Mouse (Mus musculus) neural tube, embryonic 15.5 days (tissue): ENCODE results near the gene Ssr1. TPM values are rescaled to one million over a fixed set of nuclear protein-coding genes. Genes with fewer than 3 reads are reported as not detected.
A peak's percentile ranks its signal among the peaks of the same experiment; 100 is the strongest.

Experiments
- ATAC-seq: fragments of 200-750 bp; cut with Nextera tagmentation; 2 replicates; pipeline ENCODE4 v1.8.0; 2017; ENCODE audit warnings: mild to moderate bottlenecking, moderate TSS enrichment, moderate library complexity; ENCODE audit not compliant: low FRiP score
- H3K27ac ChIP-seq: fragments of 300-500 bp; sonication (generic); replicated peaks from 2 replicates; pipeline ENCODE4 v1.5.1; 2015; ENCODE audit warnings: mild to moderate bottlenecking, inconsistent platforms
- H3K27me3 ChIP-seq: fragments of 300-500 bp; sonication (generic); replicated peaks from 2 replicates; pipeline ENCODE4 v1.6.1; 2015; ENCODE audit warnings: inconsistent platforms
- H3K36me3 ChIP-seq: fragments of 300-500 bp; sonication (generic); 2 replicates; pipeline ENCODE4 v1.6.1; 2015; ENCODE audit warnings: inconsistent platforms
- H3K4me1 ChIP-seq: fragments of 300-500 bp; sonication (generic); 2 replicates; pipeline ENCODE4 v1.6.1; 2015; ENCODE audit warnings: inconsistent platforms
- H3K4me2 ChIP-seq: fragments of 300-500 bp; sonication (generic); 2 replicates; pipeline ENCODE4 v1.6.1; 2015; ENCODE audit warnings: inconsistent platforms, mild to moderate bottlenecking, moderate library complexity
- H3K4me3 ChIP-seq: fragments of 300-500 bp; sonication (generic); replicated peaks from 2 replicates; pipeline ENCODE4 v1.5.1; 2015; ENCODE audit warnings: mild to moderate bottlenecking, inconsistent platforms
- H3K9ac ChIP-seq: fragments of 300-500 bp; sonication (generic); replicated peaks from 2 replicates; pipeline ENCODE4 v1.6.1; 2015; ENCODE audit warnings: mild to moderate bottlenecking, inconsistent platforms
- H3K9me3 ChIP-seq: fragments of 300-500 bp; sonication (generic); replicated peaks from 2 replicates; pipeline ENCODE4 v1.6.1; 2016; ENCODE audit warnings: inconsistent platforms
- WGBS: fragments of 180-500 bp; shearing (Covaris S2); methylation state at CpG from one replicate; pipeline ENCODE4 v1.1.7; 2015; ENCODE audit warnings: mixed read lengths; 5-methylcytosine and 5-hydroxymethylcytosine counted together
- polyA plus RNA-seq: library from polyadenylated mRNA; unstranded; fragments of >200 nt; fragmentation: Nextera tagmentation; extraction: Ambion mirVana; gene quantifications from 2 replicates; pipeline ENCODE4 v1.2.1, GENCODE M21; 2015

Gene Ssr1
- polyA plus RNA-seq, 1 experiment from 2014 or later, result 64.5 TPM

GRCm38 (mm10) chr13:37963354-37964007 is 30.5 kb downstream of the Ssr1 start:
- no peak overlapping the region for H3K27ac ChIP-seq
- H3K9ac ChIP-seq, result no peak overlapping the region
- no peak for ATAC-seq
- WGBS, result under 1% methylated on average over 12 of the region's 12 CpGs
- H3K9me3 ChIP-seq, result no peaks in the 10 kb centered on the region
- H3K4me2 ChIP-seq, result peak overlapping the region; percentile 54
- H3K27me3 ChIP-seq, result 0 out of 2 replicates have a peak, but pooled peaks cover 4% of the 10 kb centered on the region
- peaks cover 19% of the 10 kb centered on the region for H3K4me1 ChIP-seq
- peak overlapping the region; percentile 28; the same call in 1 of the 2 replicates for H3K4me3 ChIP-seq
- no peaks in the 10 kb centered on the region for H3K36me3 ChIP-seq

- 92% methylated on average over 9 of the region's 9 CpGs for WGBS
- Histone ChIP-seq H3K4me3 (no peak overlapping the region), H3K9ac (no peak overlapping the region), H3K36me3 (no peaks in the 10 kb centered on the region), H3K4me2 (no peak overlapping the region), H3K4me1 (peaks cover 19% of the 10 kb centered on the region), H3K9me3 (no peaks in the 10 kb centered on the region), H3K27ac (no peak overlapping the region), H3K27me3 (0 out of 2 replicates have a peak, but pooled peaks cover 4% of the 10 kb centered on the region)
- no peak for ATAC-seq
These were observed 31.5 kb downstream of the Ssr1 start for GRCm38 (mm10) chr13:37962541-37962940.

- Histone ChIP-seq H3K9me3 (no peaks in the 10 kb centered on the region), H3K4me2 (no peak overlapping the region), H3K27ac (no peak overlapping the region), H3K9ac (no peak overlapping the region), H3K4me1 (peaks cover 11% of the 10 kb centered on the region; the same call in 1 of the 2 replicates), H3K36me3 (no peaks in the 10 kb centered on the region), H3K4me3 (no peak overlapping the region), H3K27me3 (0 out of 2 replicates have a peak, but pooled peaks cover 4% of the 10 kb centered on the region)
- 91% methylated on average over 7 of the region's 7 CpGs for WGBS
- ATAC-seq, result no peak
These were observed 34.1 kb downstream of the Ssr1 start for GRCm38 (mm10) chr13:37959936-37960335.

GRCm38 (mm10) chr13:37959239-37959907 is 34.6 kb downstream of the Ssr1 start:
- ATAC-seq, result no peak
- Histone ChIP-seq H3K27ac (no peak overlapping the region), H3K27me3 (0 out of 2 replicates have a peak, but pooled peaks cover 4% of the 10 kb centered on the region), H3K4me3 (no peak overlapping the region), H3K4me1 (peaks cover 11% of the 10 kb centered on the region; the same call in 1 of the 2 replicates), H3K4me2 (no peak overlapping the region), H3K9me3 (no peaks in the 10 kb centered on the region), H3K36me3 (no peaks in the 10 kb centered on the region), H3K9ac (no peak overlapping the region)
- WGBS, result 85% methylated on average over 15 of the region's 15 CpGs

- no peaks in the 10 kb centered on the region for H3K36me3 ChIP-seq
- 90% methylated on average over 18 of the region's 18 CpGs for WGBS
- H3K4me2 ChIP-seq, result no peak overlapping the region
- no peaks in the 10 kb centered on the region for H3K27me3 ChIP-seq
- no peaks in the 10 kb centered on the region for H3K9me3 ChIP-seq
- ATAC-seq, result no peak
- peaks cover 4% of the 10 kb centered on the region; the same call in 1 of the 2 replicates for H3K4me1 ChIP-seq
- no peak overlapping the region for H3K9ac ChIP-seq
- H3K27ac ChIP-seq, result no peak overlapping the region
- H3K4me3 ChIP-seq, result no peak overlapping the region
These were observed 35.3 kb downstream of the Ssr1 start for GRCm38 (mm10) chr13:37958498-37959238.

- no peak overlapping the region for H3K4me2 ChIP-seq
- no peaks in the 10 kb centered on the region for H3K4me1 ChIP-seq
- H3K9me3 ChIP-seq, result no peaks in the 10 kb centered on the region
- WGBS, result 87% methylated on average over 1 of the region's 1 CpGs
- H3K27me3 ChIP-seq, result no peaks in the 10 kb centered on the region
- H3K4me3 ChIP-seq, result no peak overlapping the region
- no peak for ATAC-seq
- no peak overlapping the region for H3K27ac ChIP-seq
- no peak overlapping the region for H3K9ac ChIP-seq
- H3K36me3 ChIP-seq, result no peaks in the 10 kb centered on the region
These were observed 39.7 kb downstream of the Ssr1 start for GRCm38 (mm10) chr13:37954318-37954717.

- H3K4me2 ChIP-seq, result no peak overlapping the region
- no peak overlapping the region for H3K4me3 ChIP-seq
- H3K27me3 ChIP-seq, result no peaks in the 10 kb centered on the region
- no peaks in the 10 kb centered on the region for H3K9me3 ChIP-seq
- no peaks in the 10 kb centered on the region for H3K4me1 ChIP-seq
- no peaks in the 10 kb centered on the region for H3K36me3 ChIP-seq
- no peak for ATAC-seq
- H3K9ac ChIP-seq, result no peak overlapping the region
- WGBS, result 90% methylated on average over 6 of the region's 6 CpGs
- H3K27ac ChIP-seq, result no peak overlapping the region
These were observed 41.0 kb downstream of the Ssr1 start for GRCm38 (mm10) chr13:37952981-37953380.

GRCm38 (mm10) chr13:37946734-37947133 is 47.3 kb downstream of the Ssr1 start:
- Histone ChIP-seq H3K9me3 (no peaks in the 10 kb centered on the region), H3K4me2 (no peak overlapping the region), H3K36me3 (no peaks in the 10 kb centered on the region), H3K9ac (no peak overlapping the region), H3K27ac (no peak overlapping the region), H3K27me3 (no peaks in the 10 kb centered on the region), H3K4me3 (no peak overlapping the region), H3K4me1 (no peaks in the 10 kb centered on the region)
- 0 out of 2 replicates have a peak, but pooled peaks have one; percentile 36 for ATAC-seq
- 28% methylated on average over 6 of the region's 6 CpGs for WGBS

GRCm38 (mm10) chr13:37945392-37945791 is 48.6 kb downstream of the Ssr1 start:
- Histone ChIP-seq H3K4me1 (no peaks in the 10 kb centered on the region), H3K9me3 (no peaks in the 10 kb centered on the region), H3K4me3 (no peak overlapping the region), H3K9ac (no peak overlapping the region), H3K27me3 (no peaks in the 10 kb centered on the region), H3K27ac (no peak overlapping the region), H3K36me3 (no peaks in the 10 kb centered on the region), H3K4me2 (no peak overlapping the region)
- WGBS, result 89% methylated on average over 8 of the region's 8 CpGs
- ATAC-seq, result no peak

GRCm38 (mm10) chr13:37944306-37944705 is 49.7 kb downstream of the Ssr1 start:
- no peak overlapping the region for H3K4me3 ChIP-seq
- H3K27ac ChIP-seq, result no peak overlapping the region
- H3K4me2 ChIP-seq, result no peak overlapping the region
- WGBS, result 65% methylated on average over 1 of the region's 1 CpGs
- no peaks in the 10 kb centered on the region for H3K27me3 ChIP-seq
- H3K36me3 ChIP-seq, result no peaks in the 10 kb centered on the region
- ATAC-seq, result no peak
- H3K9ac ChIP-seq, result no peak overlapping the region
- no peaks in the 10 kb centered on the region for H3K4me1 ChIP-seq
- no peaks in the 10 kb centered on the region for H3K9me3 ChIP-seq

GRCm38 (mm10) chr13:37943466-37943865 is 50.6 kb downstream of the Ssr1 start:
- no peak overlapping the region for H3K9ac ChIP-seq
- ATAC-seq, result no peak
- no peaks in the 10 kb centered on the region for H3K27me3 ChIP-seq
- no peak overlapping the region for H3K4me2 ChIP-seq
- no peak overlapping the region for H3K27ac ChIP-seq
- H3K9me3 ChIP-seq, result no peaks in the 10 kb centered on the region
- no peak overlapping the region for H3K4me3 ChIP-seq
- H3K4me1 ChIP-seq, result no peaks in the 10 kb centered on the region
- no peaks in the 10 kb centered on the region for H3K36me3 ChIP-seq
- WGBS, result 91% methylated on average over 3 of the region's 3 CpGs
